Mouse (Mus musculus): ENCODE measurements around the gene Dscaml1. TPM values are rescaled to one million over a fixed set of nuclear protein-coding genes. Genes with fewer than 3 reads are reported as not detected.

Dscaml1 gene
- polyA plus RNA-seq, 1 experiment from 2014 or later = 0.23 TPM

DNA sequence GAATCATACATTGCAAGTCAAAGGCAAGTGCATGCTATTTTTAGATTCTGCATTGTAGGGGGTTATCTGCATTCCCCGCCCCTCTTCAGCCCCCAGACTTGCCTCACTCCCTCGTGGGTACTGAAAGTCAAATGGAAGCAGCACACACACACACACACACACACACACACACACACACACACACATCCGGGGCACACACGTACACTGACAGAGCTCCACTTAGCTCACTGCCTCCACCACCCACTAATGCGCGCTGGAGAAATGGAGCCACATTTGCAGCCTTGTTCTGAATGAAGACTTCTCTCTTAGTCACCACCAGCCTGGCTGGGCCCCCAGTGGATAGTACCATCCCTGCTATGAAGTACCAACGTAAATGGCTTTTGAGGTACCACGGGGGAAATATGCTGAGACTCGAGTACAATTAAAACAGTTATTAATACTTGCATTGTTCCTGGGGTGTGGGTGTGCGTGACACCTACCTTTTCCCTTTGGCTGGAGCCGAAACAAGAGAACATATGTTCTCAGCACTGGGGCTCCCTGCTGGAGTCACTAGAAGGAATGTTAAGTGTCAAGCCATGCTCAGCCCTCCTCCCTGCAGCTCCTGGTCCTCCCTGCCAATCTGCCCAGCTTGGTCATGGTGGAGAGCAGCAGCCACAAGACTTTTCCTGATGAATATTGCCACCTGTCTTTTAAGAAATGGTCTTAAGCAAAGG, 91.7 kb downstream of the Dscaml1 start:
- Histone ChIP-seq H3K36me3 (ENCODE audit: control insufficient read depth, insufficient read depth, low read length) (no peaks in the 10 kb centered on the region), H3K27ac (ENCODE audit: low read depth, low read length) (no peak overlapping the region), H3K4me2 (no peak overlapping the region), H3K4me3 (ENCODE audit: low read depth, low read length) (no peak overlapping the region), H3K4me1 (ENCODE audit: control insufficient read depth, insufficient read depth, low read length) (peaks cover 13% of the 10 kb centered on the region), H3K9ac (ENCODE audit: low read depth, low read length) (no peak overlapping the region), H3K27me3 (ENCODE audit: control insufficient read depth, insufficient read depth, low read length) (no peaks in the 10 kb centered on the region), H3K9me3 (replicated peaks; ENCODE audit: control insufficient read depth, low read length) (no peaks in the 10 kb centered on the region)
- 59% methylated on average over 11 of the region's 11 CpGs for WGBS (ENCODE audit: insufficient replicate concordance)
- no peak for ATAC-seq (replicated peaks; ENCODE audit: insufficient number of reproducible peaks, low FRiP score, low TSS enrichment)

GRCm38 (mm10) chr9:45519841-45520240, 93.4 kb downstream of the Dscaml1 start:
- Histone ChIP-seq H3K36me3 (ENCODE audit: control insufficient read depth, insufficient read depth, low read length) (no peaks in the 10 kb centered on the region), H3K4me1 (ENCODE audit: control insufficient read depth, insufficient read depth, low read length) (peaks cover 13% of the 10 kb centered on the region), H3K27ac (ENCODE audit: low read depth, low read length) (no peak overlapping the region), H3K4me2 (no peak overlapping the region), H3K9ac (ENCODE audit: low read depth, low read length) (no peak overlapping the region), H3K4me3 (ENCODE audit: low read depth, low read length) (no peak overlapping the region), H3K9me3 (replicated peaks; ENCODE audit: control insufficient read depth, low read length) (no peaks in the 10 kb centered on the region), H3K27me3 (ENCODE audit: control insufficient read depth, insufficient read depth, low read length) (no peaks in the 10 kb centered on the region)
- ATAC-seq (replicated peaks; ENCODE audit: insufficient number of reproducible peaks, low FRiP score, low TSS enrichment) = no peak
- 58% methylated on average over 6 of the region's 6 CpGs for WGBS (ENCODE audit: insufficient replicate concordance)

DNA sequence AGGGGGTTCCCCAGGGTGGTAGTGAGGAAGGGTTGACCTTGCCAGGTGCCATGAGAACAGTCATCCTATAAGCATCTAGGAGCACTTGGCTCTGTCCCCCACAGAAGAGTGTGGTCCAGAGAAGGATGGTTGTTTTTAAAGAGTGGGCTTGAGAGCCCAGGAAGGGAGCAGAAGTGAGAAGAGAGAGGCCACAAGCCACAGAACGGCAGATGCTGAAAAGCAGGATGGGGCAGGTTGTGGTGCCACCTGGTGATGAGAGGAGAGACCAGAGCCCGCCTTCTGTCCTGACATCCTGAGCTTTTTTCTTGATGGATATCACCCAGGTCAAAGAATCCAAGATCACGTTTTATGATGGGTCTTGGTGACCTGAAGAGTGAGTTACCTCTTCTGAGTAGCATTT, 96.4 kb downstream of the Dscaml1 start:
- no peak overlapping the region for H3K27ac ChIP-seq (ENCODE audit: low read depth, low read length)
- H3K9me3 ChIP-seq (replicated peaks; ENCODE audit: control insufficient read depth, low read length) = no peaks in the 10 kb centered on the region
- ATAC-seq (replicated peaks; ENCODE audit: insufficient number of reproducible peaks, low FRiP score, low TSS enrichment) = no peak
- no peak overlapping the region for H3K4me2 ChIP-seq
- no peaks in the 10 kb centered on the region for H3K27me3 ChIP-seq (ENCODE audit: control insufficient read depth, insufficient read depth, low read length)
- no peak overlapping the region for H3K4me3 ChIP-seq (ENCODE audit: low read depth, low read length)
- peaks cover 8% of the 10 kb centered on the region; the same call in 1 of the 2 replicates for H3K4me1 ChIP-seq (ENCODE audit: control insufficient read depth, insufficient read depth, low read length)
- no peaks in the 10 kb centered on the region for H3K36me3 ChIP-seq (ENCODE audit: control insufficient read depth, insufficient read depth, low read length)
- WGBS (ENCODE audit: insufficient replicate concordance) = 50% methylated on average over 3 of the region's 3 CpGs
- H3K9ac ChIP-seq (ENCODE audit: low read depth, low read length) = no peak overlapping the region

DNA sequence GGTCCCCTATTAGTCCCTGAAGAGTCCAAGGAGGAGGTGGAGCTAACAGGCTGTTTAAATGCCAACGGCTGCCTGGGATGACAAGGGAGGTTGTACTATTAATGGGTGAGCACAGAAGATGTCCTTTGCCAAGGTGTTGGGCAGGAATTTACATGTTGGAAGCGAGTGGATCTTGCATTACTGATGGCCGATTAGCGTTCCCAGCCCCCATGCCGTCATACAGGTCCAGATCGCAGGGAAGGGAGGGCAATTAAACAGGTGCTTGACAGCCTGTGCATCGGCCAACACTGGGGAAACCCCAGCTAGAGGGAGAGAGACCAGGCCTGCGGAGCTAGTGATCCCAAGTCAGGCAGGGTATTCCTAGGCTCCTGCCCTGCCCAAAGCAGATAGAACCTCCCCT, 98.1 kb downstream of the Dscaml1 start:
- Histone ChIP-seq H3K4me1 (ENCODE audit: control insufficient read depth, insufficient read depth, low read length) (peaks cover 3% of the 10 kb centered on the region; the same call in 1 of the 2 replicates), H3K4me3 (ENCODE audit: low read depth, low read length) (no peak overlapping the region), H3K36me3 (ENCODE audit: control insufficient read depth, insufficient read depth, low read length) (no peaks in the 10 kb centered on the region), H3K27ac (ENCODE audit: low read depth, low read length) (no peak overlapping the region), H3K9ac (ENCODE audit: low read depth, low read length) (no peak overlapping the region), H3K4me2 (no peak overlapping the region), H3K27me3 (ENCODE audit: control insufficient read depth, insufficient read depth, low read length) (no peaks in the 10 kb centered on the region), H3K9me3 (replicated peaks; ENCODE audit: control insufficient read depth, low read length) (no peaks in the 10 kb centered on the region)
- WGBS (ENCODE audit: insufficient replicate concordance) = 81% methylated on average over 8 of the region's 8 CpGs
- ATAC-seq (replicated peaks; ENCODE audit: insufficient number of reproducible peaks, low FRiP score, low TSS enrichment) = no peak

- Histone ChIP-seq H3K4me1 (ENCODE audit: control insufficient read depth, insufficient read depth, low read length) (no peaks in the 10 kb centered on the region), H3K4me3 (ENCODE audit: low read depth, low read length) (no peak overlapping the region), H3K9me3 (replicated peaks; ENCODE audit: control insufficient read depth, low read length) (no peaks in the 10 kb centered on the region), H3K4me2 (no peak overlapping the region), H3K36me3 (ENCODE audit: control insufficient read depth, insufficient read depth, low read length) (no peaks in the 10 kb centered on the region), H3K27me3 (ENCODE audit: control insufficient read depth, insufficient read depth, low read length) (no peaks in the 10 kb centered on the region), H3K9ac (ENCODE audit: low read depth, low read length) (no peak overlapping the region), H3K27ac (ENCODE audit: low read depth, low read length) (no peak overlapping the region)
- ATAC-seq (replicated peaks; ENCODE audit: insufficient number of reproducible peaks, low FRiP score, low TSS enrichment) = no peak
- 80% methylated on average over 2 of the region's 2 CpGs for WGBS (ENCODE audit: insufficient replicate concordance)
These were observed 106.8 kb downstream of the Dscaml1 start for GRCm38 (mm10) chr9:45533253-45533652.

DNA sequence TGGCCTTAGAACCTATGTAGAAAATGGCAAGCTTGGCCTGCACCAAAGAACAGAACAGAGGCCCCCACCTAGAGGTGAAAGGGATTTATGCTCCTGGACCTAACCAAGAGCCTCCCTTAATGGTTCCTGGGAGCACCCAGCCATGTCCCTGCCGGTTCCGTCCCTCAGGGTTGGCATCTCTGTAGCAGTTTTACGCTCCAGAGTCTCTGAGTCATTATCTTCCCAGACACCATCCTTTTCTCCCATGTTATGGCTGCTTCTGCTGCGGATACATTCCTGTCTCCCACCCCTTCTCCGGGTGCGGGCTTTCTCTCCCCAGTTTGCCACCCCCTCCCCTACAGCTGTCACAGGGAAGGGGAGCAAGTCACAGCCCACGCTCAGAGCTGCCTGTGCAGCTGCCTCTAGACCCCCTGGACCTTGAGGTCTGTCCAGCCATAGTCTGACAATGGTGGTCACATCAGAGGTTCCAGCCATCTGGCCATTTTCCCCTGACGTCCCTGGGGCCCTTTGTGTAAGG, 108.1 kb downstream of the Dscaml1 start:
- H3K4me1 ChIP-seq (ENCODE audit: control insufficient read depth, insufficient read depth, low read length) = no peaks in the 10 kb centered on the region
- no peak for ATAC-seq (replicated peaks; ENCODE audit: insufficient number of reproducible peaks, low FRiP score, low TSS enrichment)
- H3K4me3 ChIP-seq (ENCODE audit: low read depth, low read length) = no peak overlapping the region
- no peak overlapping the region for H3K4me2 ChIP-seq
- no peaks in the 10 kb centered on the region for H3K36me3 ChIP-seq (ENCODE audit: control insufficient read depth, insufficient read depth, low read length)
- H3K27ac ChIP-seq (ENCODE audit: low read depth, low read length) = no peak overlapping the region
- H3K9me3 ChIP-seq (replicated peaks; ENCODE audit: control insufficient read depth, low read length) = no peaks in the 10 kb centered on the region
- WGBS (ENCODE audit: insufficient replicate concordance) = 79% methylated on average over 8 of the region's 8 CpGs
- no peak overlapping the region for H3K9ac ChIP-seq (ENCODE audit: low read depth, low read length)
- H3K27me3 ChIP-seq (ENCODE audit: control insufficient read depth, insufficient read depth, low read length) = no peaks in the 10 kb centered on the region

- no peak overlapping the region for H3K27ac ChIP-seq (ENCODE audit: low read depth, low read length)
- ATAC-seq (replicated peaks; ENCODE audit: insufficient number of reproducible peaks, low FRiP score, low TSS enrichment) = no peak
- no peaks in the 10 kb centered on the region for H3K4me1 ChIP-seq (ENCODE audit: control insufficient read depth, insufficient read depth, low read length)
- 73% methylated on average over 7 of the region's 7 CpGs for WGBS (ENCODE audit: insufficient replicate concordance)
- H3K27me3 ChIP-seq (ENCODE audit: control insufficient read depth, insufficient read depth, low read length) = 0 out of 2 replicates have a peak, but pooled peaks cover 2% of the 10 kb centered on the region
- no peaks in the 10 kb centered on the region for H3K36me3 ChIP-seq (ENCODE audit: control insufficient read depth, insufficient read depth, low read length)
- H3K9me3 ChIP-seq (replicated peaks; ENCODE audit: control insufficient read depth, low read length) = no peaks in the 10 kb centered on the region
- no peak overlapping the region for H3K4me2 ChIP-seq
- no peak overlapping the region for H3K9ac ChIP-seq (ENCODE audit: low read depth, low read length)
- no peak overlapping the region for H3K4me3 ChIP-seq (ENCODE audit: low read depth, low read length)
These were observed 111.2 kb downstream of the Dscaml1 start for GRCm38 (mm10) chr9:45537649-45538048.

DNA sequence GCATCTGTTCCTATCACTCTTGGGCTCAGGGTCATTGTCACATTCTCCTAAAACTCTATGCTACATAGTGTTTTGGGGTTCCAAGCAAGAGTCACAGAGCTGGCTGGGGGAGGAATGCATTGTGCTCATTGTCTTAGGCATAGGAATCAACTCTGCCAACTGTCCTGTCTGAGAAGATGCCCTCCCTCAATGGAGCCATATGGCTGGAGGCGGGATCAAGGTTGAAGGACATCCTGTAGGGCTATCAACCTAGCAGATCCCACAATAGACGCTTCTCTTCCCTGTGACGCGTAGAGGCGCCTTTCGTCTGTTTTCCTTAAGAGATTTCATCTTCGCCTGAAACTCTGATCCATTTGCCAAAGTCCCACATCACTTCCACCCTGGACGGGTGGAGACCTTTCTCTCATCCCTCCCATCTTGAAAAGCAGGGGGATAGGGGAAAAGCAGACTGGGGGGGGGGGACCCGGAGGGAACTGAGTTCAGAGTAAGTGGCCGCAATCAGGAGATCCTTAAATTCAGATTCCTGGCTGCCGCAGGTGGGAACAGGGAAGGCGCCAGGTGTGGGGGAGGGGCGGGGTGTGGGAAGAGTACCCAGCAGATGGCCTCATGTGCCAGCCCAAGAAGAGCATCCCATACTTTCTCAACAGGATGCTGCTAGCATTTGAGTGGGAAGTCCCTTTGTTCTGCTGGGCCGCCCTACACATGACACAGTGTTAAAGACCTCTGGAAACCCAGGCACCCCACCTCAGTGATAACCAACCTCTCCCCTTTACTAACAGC, 113.0 kb downstream of the Dscaml1 start:
- no peak for ATAC-seq (replicated peaks; ENCODE audit: insufficient number of reproducible peaks, low FRiP score, low TSS enrichment)
- no peak overlapping the region for H3K27ac ChIP-seq (ENCODE audit: low read depth, low read length)
- H3K27me3 ChIP-seq (ENCODE audit: control insufficient read depth, insufficient read depth, low read length) = peaks cover 6% of the 10 kb centered on the region; the same call in 1 of the 2 replicates
- H3K9ac ChIP-seq (ENCODE audit: low read depth, low read length) = no peak overlapping the region
- H3K4me1 ChIP-seq (ENCODE audit: control insufficient read depth, insufficient read depth, low read length) = no peaks in the 10 kb centered on the region
- no peak overlapping the region for H3K4me2 ChIP-seq
- no peaks in the 10 kb centered on the region for H3K9me3 ChIP-seq (replicated peaks; ENCODE audit: control insufficient read depth, low read length)
- H3K36me3 ChIP-seq (ENCODE audit: control insufficient read depth, insufficient read depth, low read length) = no peaks in the 10 kb centered on the region
- WGBS (ENCODE audit: insufficient replicate concordance) = 65% methylated on average over 14 of the region's 14 CpGs
- H3K4me3 ChIP-seq (ENCODE audit: low read depth, low read length) = no peak overlapping the region

All from heart, embryonic 11.5 days (tissue).